Mouse (Mus musculus): ENCODE data around the gene Polr2l. TPM values are rescaled to one million over a fixed set of nuclear protein-coding genes. Genes with fewer than 3 reads are reported as not detected.

Gene Polr2l
- polyA plus RNA-seq, 1 experiment = not detected

DNA sequence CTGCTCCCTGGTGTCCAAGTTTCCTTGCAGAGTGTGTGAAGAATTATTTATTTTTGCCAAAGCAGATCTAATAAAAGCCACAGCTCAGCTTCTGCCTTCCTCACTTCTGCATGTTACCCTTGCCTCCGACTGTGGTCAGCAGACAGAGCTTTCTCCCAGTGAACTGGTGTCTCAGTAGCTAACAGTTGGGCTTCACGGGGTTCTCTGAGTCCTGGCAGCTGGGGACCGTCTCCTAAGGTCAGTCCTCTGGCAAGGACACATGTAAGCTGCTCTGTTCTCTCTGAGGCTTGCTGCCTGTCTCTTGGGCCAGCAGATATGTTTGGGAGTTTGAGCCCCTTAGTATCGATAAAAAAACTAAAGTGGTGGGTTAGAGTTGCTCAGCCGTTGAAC, 14.9 kb downstream of the Polr2l start:
- no peak overlapping the region for H3K27ac ChIP-seq (ENCODE audit: insufficient read depth, low read depth, low read length)
- TF ChIP-seq POLR2A (IDR thresholded peaks at IDR 0.05; ENCODE audit: insufficient read depth, low read depth, low read length) = no peak
- no peak for TF ChIP-seq CTCF (IDR thresholded peaks at IDR 0.05; ENCODE audit: insufficient read depth, low read depth, low read length)
- 80% methylated on average over 5 of the region's 5 CpGs for WGBS
- no peak overlapping the region for H3K4me3 ChIP-seq (ENCODE audit: insufficient read depth, low read depth, low read length)
- peaks cover 20% of the 10 kb centered on the region for H3K4me1 ChIP-seq (ENCODE audit: control insufficient read depth, insufficient read depth, low read length)

DNA sequence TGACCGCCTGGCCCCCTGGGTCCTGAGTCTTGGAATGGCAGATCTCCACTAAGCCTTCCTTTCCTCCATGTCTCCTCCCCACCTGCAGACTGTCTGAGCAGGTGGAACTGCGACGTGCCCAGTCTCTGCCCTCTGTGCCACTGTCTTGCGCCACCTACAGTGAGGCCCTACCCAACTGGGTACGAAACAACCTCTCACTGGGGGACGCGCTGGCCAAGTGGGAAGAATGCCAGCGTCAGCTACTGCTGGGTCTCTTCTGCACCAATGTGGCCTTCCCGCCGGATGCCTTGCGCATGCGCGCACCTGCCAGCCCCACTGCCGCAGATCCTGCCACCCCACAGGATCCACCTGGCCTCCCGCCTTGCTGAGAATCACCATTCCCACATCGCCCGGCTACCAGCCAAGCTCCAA, 15.6 kb downstream of the Polr2l start:
- TF ChIP-seq CTCF (IDR thresholded peaks at IDR 0.05; ENCODE audit: insufficient read depth, low read depth, low read length) = no peak
- TF ChIP-seq POLR2A (IDR thresholded peaks at IDR 0.05; ENCODE audit: insufficient read depth, low read depth, low read length) = no peak
- no peak overlapping the region for H3K27ac ChIP-seq (ENCODE audit: insufficient read depth, low read depth, low read length)
- no peak overlapping the region for H3K4me3 ChIP-seq (ENCODE audit: insufficient read depth, low read depth, low read length)
- WGBS = 90% methylated on average over 17 of the region's 17 CpGs
- H3K4me1 ChIP-seq (ENCODE audit: control insufficient read depth, insufficient read depth, low read length) = peaks cover 25% of the 10 kb centered on the region

- WGBS = 93% methylated on average over 11 of the region's 11 CpGs
- Histone ChIP-seq H3K27ac (ENCODE audit: insufficient read depth, low read depth, low read length) (no peak overlapping the region), H3K4me1 (ENCODE audit: control insufficient read depth, insufficient read depth, low read length) (peaks cover 26% of the 10 kb centered on the region), H3K4me3 (ENCODE audit: insufficient read depth, low read depth, low read length) (no peak overlapping the region)
- TF ChIP-seq POLR2A (IDR thresholded peaks at IDR 0.05; ENCODE audit: insufficient read depth, low read depth, low read length) (no peak), CTCF (IDR thresholded peaks at IDR 0.05; ENCODE audit: insufficient read depth, low read depth, low read length) (no peak)
Observed at GRCm38 (mm10) chr7:141458661-141459060, 16.3 kb downstream of the Polr2l start.

DNA sequence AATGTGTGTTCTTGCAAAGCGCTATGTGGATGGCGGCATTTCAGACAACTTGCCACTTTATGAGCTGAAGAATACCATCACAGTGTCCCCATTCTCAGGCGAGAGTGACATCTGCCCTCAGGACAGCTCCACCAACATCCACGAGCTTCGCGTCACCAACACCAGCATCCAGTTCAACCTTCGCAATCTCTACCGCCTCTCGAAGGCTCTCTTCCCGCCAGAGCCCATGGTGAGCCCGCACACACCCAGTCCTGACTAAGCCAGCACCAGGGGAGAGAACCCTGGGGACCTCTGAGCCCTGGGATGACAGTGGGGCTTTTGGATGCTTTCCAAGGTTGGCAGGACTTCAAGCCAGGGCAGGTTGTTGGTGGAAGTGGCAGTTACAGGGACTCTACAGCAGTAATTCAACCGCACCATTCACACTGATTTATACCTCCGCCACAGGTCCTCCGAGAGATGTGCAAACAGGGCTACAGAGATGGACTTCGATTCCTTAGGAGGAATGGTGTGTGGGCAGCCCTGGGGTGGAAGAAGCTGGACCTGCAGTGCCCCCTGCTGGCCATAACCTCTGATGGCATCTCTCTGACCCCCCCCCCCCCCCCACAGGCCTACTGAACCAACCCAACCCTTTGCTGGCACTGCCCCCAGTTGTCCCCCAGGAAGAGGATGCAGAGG, 16.8 kb downstream of the Polr2l start:
- TF ChIP-seq POLR2A (IDR thresholded peaks at IDR 0.05; ENCODE audit: insufficient read depth, low read depth, low read length) (no peak), CTCF (IDR thresholded peaks at IDR 0.05; ENCODE audit: insufficient read depth, low read depth, low read length) (peak; percentile 37; the same call in 1 of the 2 replicates)
- no peak overlapping the region for H3K27ac ChIP-seq (ENCODE audit: insufficient read depth, low read depth, low read length)
- 89% methylated on average over 15 of the region's 15 CpGs for WGBS
- H3K4me1 ChIP-seq (ENCODE audit: control insufficient read depth, insufficient read depth, low read length) = peaks cover 26% of the 10 kb centered on the region
- H3K4me3 ChIP-seq (ENCODE audit: insufficient read depth, low read depth, low read length) = no peak overlapping the region

- no peak overlapping the region for H3K4me3 ChIP-seq (ENCODE audit: insufficient read depth, low read depth, low read length)
- peaks cover 26% of the 10 kb centered on the region for H3K4me1 ChIP-seq (ENCODE audit: control insufficient read depth, insufficient read depth, low read length)
- TF ChIP-seq POLR2A (IDR thresholded peaks at IDR 0.05; ENCODE audit: insufficient read depth, low read depth, low read length) (no peak), CTCF (IDR thresholded peaks at IDR 0.05; ENCODE audit: insufficient read depth, low read depth, low read length) (no peak)
- H3K27ac ChIP-seq (ENCODE audit: insufficient read depth, low read depth, low read length) = no peak overlapping the region
- WGBS = 94% methylated on average over 14 of the region's 14 CpGs
Observed at GRCm38 (mm10) chr7:141457236-141457635, 17.7 kb downstream of the Polr2l start.

DNA sequence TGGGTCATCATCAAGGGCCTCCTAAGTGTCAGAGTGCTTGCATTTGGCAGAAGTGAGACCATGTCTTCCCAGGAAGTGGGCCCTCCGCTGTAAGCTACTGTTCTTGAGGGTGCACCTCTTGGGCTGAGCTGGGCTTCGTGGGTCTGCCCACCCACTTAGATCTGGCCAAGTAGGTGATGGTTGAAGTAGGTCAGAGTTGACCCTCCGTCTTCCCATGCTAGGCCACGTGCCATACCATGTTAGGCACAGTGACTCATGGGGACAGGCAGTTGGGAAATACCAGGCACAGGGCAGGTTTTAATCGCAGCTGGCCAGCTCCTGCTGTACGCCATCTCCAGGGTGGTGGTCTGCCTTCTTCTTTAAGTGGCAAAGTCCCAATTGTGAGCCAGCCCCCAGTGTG, 18.2 kb downstream of the Polr2l start:
- H3K4me3 ChIP-seq (ENCODE audit: insufficient read depth, low read depth, low read length) = no peak overlapping the region
- WGBS = 79% methylated on average over 6 of the region's 6 CpGs
- peaks cover 22% of the 10 kb centered on the region for H3K4me1 ChIP-seq (ENCODE audit: control insufficient read depth, insufficient read depth, low read length)
- no peak for TF ChIP-seq CTCF (IDR thresholded peaks at IDR 0.05; ENCODE audit: insufficient read depth, low read depth, low read length)
- no peak for TF ChIP-seq POLR2A (IDR thresholded peaks at IDR 0.05; ENCODE audit: insufficient read depth, low read depth, low read length)
- H3K27ac ChIP-seq (ENCODE audit: insufficient read depth, low read depth, low read length) = no peak overlapping the region

DNA sequence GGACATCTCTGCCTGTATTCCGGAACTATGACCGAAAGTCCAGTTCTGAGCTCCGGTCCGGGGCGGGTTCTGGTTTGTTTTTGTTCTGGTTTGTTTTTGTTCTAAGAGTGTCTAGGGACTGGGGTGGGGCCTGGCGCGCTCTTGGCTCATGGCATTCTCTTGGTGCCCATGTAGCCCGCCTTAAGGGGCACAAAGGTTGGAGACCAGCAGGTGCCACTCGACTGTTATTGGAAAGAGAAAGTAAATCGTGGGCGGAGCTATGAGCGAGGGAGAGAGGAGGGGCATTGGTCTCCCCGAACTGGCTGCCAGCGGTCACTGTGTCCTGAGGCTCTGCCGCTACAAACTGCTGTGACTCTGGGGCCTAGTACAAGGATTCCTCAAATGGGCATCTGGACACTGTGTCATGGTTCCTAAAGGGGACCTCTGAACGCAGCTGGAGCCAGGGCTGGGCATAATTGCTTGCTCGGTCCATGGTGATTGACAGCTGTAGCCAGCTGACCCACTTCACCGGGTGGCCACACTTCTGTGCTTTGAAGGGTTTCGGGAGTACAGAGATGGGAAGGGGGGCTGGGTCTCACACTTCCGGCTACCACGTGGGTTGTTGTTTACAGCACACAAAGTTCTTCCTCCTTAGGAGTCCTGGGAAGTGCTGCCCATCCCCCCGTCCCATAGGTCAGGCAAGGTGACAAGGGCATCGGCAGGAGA, 19.2 kb downstream of the Polr2l start:
- Histone ChIP-seq H3K4me3 (ENCODE audit: insufficient read depth, low read depth, low read length) (peak overlapping the region; percentile 78), H3K27ac (ENCODE audit: insufficient read depth, low read depth, low read length) (peak overlapping the region; percentile 24; the same call in 1 of the 2 replicates), H3K4me1 (ENCODE audit: control insufficient read depth, insufficient read depth, low read length) (peaks cover 19% of the 10 kb centered on the region)
- no peak for TF ChIP-seq CTCF (IDR thresholded peaks at IDR 0.05; ENCODE audit: insufficient read depth, low read depth, low read length)
- no peak for TF ChIP-seq POLR2A (IDR thresholded peaks at IDR 0.05; ENCODE audit: insufficient read depth, low read depth, low read length)
- 2% methylated on average over 23 of the region's 23 CpGs for WGBS

GRCm38 (mm10) chr7:141454967-141455551, 19.9 kb downstream of the Polr2l start, which contains the start of gene Pnpla2:
Gene Pnpla2 (plus strand): TSS chr7:141455198.
- Histone ChIP-seq H3K4me1 (ENCODE audit: control insufficient read depth, insufficient read depth, low read length) (peaks cover 19% of the 10 kb centered on the region), H3K4me3 (ENCODE audit: insufficient read depth, low read depth, low read length) (peak within 1 kb of the TSS; percentile 78), H3K27ac (ENCODE audit: insufficient read depth, low read depth, low read length) (peak within 1 kb of the TSS; percentile 24; the same call in 1 of the 2 replicates)
- no peak for TF ChIP-seq CTCF (IDR thresholded peaks at IDR 0.05; ENCODE audit: insufficient read depth, low read depth, low read length)
- TF ChIP-seq POLR2A (IDR thresholded peaks at IDR 0.05; ENCODE audit: insufficient read depth, low read depth, low read length) = peak; percentile 73
- WGBS = 1% methylated on average over 45 of the region's 45 CpGs

GRCm38 (mm10) chr7:141453636-141454035, 21.3 kb downstream of the Polr2l start:
- Histone ChIP-seq H3K4me3 (ENCODE audit: insufficient read depth, low read depth, low read length) (no peak overlapping the region), H3K4me1 (ENCODE audit: control insufficient read depth, insufficient read depth, low read length) (peaks cover 21% of the 10 kb centered on the region), H3K27ac (ENCODE audit: insufficient read depth, low read depth, low read length) (no peak overlapping the region)
- WGBS = 72% methylated on average over 2 of the region's 2 CpGs
- TF ChIP-seq POLR2A (IDR thresholded peaks at IDR 0.05; ENCODE audit: insufficient read depth, low read depth, low read length) (no peak), CTCF (IDR thresholded peaks at IDR 0.05; ENCODE audit: insufficient read depth, low read depth, low read length) (no peak)

Measured in olfactory bulb, adult 2 months (tissue).